Mouse (Mus musculus): ENCODE data around the gene Prr5l.
A peak's percentile ranks its signal among the peaks of the same experiment; 100 is the strongest.

Prr5l gene

DNA sequence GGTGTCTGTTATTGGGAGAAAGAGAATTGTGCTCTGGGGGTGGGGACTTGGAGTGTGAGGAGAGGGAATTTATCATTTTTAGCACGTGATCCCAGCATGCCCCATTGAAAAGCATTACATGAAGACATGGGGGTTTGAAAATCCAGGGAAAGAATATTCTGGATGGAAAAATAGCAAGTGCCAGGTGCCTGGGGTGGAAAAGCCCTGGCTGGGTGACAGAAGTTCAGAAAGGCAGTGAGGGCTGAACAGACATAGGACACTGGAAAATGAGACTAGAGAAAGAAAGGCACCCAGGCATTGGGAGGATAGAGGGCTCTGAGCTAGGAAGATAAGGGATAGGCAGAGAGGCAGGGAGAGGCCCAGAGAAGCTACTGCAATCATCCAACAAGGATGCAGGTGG lies 62.0 kb downstream of the Prr5l start:
- no peak for DNase-seq

DNA sequence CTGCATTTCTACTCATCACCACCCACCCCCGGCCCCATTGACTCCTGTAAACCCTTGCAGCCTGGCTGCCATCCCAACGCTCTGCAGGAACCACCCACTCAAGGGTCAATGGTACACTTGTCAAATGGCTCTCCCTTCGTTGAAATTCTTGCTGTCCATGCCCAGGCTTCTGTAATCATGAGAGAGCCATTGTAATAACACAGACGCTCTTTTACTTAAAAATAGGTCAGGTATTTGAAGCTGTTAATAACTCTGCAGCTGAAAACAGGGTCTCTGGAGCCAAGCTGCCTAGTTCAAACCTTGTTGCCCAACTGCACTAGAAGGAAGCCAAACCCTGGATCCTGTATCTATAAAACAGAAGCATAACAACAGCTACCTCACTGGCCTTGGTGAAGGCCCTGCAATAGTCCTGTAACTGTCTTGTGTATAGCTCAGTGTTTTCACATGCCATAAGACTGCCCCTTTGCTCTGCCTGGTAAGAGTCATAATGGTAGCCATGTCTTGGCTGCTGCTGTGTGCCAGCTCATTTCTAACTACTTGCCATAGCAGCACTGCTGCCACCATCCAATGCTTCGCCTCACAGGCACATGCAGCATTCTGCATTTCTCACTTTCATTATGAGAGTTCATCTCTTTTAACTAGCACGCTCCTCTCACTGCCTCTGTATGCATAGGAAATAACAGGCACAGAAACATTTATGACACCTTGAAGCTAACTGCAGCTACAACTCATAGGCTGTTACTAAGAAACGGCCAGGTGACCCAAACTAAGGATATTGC lies 63.7 kb downstream of the Prr5l start:
- DNase-seq: no peak

DNA sequence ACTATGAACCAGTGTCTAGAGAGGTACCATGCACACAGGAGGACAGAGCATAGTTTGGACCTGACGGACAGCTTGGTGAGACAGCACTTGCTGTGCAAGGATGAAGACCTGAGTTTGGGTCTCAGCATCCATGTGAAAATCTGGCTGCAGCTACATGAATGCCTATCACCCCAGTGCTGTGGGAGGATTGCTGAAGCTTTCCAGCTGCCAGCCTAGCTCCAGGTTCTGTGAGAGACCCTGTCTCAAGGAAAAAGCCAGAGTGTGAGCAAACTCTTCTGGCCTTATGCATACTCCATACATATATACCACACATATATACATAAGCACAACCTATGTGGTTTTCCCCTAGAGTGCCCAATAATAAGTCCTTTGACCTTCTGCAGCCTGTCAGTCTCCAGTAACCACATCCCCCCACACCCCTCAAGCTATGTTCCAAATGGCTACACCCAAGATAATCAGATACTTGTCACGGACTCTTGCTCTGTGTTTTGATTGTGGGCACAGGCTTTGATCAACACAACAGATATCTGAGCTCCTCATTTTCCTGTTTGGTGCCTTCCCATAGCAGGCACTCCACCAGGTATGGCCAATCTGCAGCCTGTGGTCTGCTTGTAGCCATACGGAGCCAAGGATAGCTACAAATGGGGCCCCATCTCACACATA lies 66.0 kb downstream of the Prr5l start:
- no peak for DNase-seq

DNA sequence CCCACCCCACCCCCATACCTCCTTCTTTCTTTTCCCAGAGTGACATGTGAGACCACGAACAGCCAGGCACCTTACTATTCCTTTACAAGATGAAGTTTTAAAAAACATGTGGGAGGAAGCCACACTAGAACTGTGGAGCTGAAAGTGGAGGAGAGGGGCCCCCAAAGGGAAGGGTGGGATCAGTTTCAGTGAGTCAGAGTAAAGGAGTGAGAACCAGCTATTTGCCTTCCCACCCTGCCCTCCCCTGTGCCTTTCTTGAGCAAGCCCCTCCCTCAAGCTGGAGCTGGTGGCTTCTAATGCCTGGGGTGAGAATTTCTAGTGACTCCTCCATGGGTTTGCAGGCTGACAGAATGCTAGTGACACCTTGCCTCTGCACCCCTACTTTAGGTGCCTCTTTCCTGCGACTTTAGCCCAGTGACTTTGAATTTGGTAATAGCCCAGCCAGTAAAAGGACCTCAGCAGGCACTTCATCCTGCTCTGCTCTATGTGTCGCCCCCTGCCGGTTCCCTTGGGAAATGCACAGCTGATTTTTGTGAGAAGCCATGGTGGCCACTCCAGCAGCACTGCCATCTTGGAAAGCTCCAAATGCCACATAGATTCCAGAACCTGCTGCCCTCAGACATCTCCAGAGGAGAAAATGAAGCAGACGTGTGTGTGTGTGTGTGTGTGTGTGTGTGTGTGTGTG lies 67.4 kb downstream of the Prr5l start:
- peak; percentile 17 for DNase-seq

DNA sequence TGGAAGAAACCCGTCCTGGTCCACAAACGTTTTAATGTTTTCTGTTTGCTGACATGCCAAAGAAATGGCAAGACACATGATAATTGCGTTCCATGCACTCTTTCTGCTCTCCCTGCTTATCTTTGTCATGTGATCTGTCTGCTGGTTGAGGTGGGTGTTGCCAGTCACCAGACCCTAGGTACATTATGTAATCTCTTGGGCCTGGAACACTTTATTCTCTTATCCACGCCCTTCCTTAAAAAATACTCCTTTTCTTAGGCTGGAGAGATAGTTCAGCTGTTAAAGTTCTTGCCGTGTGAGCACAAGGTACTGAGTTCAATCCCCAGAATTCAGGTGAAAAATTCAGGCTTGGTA lies 68.6 kb downstream of the Prr5l start:
- no peak for DNase-seq

DNA sequence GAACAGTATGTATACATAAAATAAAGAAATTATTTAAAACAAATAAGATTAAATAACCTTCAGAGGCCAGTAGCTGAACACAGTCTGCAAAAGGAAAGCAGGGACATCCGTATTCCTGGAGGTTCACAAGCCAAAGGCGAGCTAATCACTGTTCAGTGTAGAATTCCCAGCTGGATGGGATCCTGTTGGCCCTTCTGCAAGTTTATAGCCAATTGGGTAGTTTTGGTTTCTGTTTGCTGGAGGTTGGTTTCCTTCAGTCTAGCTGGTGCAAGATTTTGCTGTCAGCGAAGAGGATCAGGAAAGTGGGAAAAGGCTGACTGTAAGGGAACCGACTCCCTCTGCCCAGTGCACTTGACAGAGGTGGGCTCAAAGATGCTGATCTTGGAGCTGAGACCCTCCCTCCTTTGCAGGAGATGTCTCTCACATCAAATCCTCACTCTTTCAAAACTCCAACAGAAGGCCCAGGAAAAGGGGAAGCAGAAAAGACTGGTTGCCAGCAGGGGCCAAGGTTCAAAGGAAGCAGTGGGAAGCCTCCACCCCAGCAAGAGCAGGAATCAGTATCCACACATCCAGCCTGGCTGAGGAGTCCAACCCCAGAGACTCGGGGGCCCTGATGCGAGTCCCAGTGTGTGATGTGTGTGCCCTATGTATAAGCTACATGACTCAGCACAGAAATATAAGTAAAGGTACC lies 69.1 kb downstream of the Prr5l start:
- DNase-seq: no peak

DNA sequence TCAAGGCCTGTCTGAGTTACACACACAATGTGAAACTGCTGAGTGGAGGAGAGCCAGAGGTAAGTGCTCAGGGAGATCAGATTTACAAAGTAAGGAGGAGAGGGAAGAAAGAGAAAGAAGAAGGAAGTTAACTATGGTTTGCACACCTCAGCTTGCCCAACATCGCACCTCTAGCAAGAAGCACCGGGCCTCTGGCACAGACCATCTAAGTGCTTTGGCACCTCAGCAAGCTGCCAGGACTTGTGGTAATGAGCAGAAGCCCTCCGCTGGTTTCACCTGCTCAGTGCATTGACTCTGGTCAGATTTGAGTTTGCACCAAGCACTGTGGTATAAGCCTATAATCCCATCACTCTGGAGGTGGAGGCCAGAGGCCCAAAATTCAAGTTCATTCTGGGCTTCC lies 70.9 kb downstream of the Prr5l start:
- no peak for DNase-seq

DNA sequence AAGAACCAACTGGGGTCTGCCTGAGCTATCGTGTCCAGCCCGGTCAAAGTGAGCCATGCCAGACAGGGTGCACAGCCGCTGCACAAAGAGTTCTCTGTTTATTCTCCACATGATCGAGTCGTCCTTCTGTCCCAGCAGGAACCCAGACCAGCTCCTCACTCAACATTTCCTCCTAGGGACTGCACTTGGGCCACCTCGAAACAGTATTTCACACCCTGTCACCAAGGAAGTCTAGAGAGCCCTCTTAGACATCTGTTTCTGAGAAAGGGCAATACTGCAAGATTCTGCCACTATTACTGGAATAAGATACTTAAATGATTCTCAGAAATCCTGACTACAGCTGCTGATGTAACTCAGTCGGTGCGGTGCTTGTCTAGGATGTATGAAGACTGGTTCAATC lies 72.1 kb downstream of the Prr5l start:
- DNase-seq: no peak

DNA sequence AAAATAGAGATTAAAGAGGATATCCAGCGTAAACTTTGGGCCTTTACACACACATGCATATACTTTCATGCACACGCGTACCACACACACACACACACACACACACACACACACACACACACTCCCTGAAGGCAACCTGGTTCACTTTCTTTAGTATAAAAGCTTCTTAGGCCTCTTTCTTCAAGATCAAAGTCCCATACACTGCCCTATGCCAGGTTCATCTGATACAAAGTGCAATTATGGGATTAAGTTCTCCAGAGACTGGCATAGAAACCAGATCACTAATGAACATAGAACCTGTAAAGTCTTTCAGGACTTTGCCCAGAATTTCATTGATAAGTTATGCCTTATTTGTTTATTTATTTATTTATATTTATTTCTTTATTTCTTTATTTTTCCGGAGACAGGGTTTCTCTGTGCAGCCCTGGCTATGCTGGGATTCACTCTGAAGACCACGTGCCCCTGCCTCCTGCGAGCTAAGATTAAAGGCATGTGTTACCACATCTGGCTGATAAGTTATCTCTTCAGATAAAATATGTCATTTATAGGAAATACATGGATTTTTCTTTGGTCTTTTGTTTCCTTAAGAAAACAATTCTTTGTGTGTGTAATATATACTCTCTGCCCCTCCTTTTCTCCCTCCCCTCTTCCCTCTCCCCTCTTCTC lies 73.1 kb downstream of the Prr5l start:
- DNase-seq: no peak

DNA sequence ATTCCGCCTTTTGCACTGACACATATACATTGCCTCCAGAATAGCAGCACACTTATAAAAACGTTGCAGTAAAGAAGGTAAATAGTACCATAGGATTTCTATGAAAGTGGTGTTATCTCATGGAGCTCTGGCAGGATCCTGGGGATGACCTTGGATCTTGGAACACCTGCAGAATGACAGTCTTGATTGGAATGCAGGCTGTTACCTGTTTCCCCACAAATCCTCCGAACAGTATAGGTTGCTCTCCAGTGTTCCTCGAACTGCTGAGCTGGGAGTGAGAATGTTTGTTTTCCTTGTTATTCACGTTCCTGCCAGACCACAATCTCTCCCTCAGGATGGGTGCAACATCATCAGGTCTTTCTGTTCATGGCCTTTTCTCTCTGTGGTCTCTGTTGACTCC lies 75.1 kb downstream of the Prr5l start:
- DNase-seq: no peak

DNA sequence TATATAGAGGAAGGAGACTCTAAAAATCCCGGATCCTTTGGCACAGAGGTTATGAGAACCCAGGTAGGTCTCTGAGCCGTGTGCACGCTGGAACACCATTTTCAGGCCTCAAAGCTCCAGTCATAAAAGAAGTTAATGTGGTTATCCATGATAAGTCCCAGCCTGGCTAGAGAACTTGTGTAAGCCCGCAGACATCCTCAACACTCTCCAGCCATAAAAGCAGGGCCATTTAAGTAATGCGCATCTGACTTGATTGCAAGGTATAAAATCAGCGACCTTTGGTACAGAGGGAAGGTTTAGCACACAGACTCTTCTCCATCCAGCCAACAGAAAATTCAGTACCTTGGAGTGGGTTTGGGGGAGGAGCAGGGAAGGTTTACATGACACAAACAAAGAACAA lies 80.6 kb downstream of the Prr5l start:
- no peak for DNase-seq

DNA sequence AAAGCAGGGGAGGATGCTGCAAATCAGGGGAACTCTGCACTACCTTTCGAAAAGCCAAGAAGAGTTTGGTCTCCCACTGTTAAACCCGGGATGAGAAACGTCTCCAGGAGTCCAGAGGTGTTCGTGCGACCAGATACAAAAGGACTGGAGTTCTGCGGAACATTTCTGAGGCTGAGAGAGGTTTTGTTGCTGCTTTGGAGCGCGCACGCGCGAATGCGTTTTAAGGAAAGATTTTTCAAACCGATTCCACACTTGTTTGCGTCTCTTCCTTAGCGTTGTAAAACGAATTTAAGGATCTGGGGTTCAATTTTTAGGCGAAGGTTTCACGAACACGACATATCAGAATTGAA lies 85.0 kb downstream of the Prr5l start:
- DNase-seq: peak; percentile 29

DNA sequence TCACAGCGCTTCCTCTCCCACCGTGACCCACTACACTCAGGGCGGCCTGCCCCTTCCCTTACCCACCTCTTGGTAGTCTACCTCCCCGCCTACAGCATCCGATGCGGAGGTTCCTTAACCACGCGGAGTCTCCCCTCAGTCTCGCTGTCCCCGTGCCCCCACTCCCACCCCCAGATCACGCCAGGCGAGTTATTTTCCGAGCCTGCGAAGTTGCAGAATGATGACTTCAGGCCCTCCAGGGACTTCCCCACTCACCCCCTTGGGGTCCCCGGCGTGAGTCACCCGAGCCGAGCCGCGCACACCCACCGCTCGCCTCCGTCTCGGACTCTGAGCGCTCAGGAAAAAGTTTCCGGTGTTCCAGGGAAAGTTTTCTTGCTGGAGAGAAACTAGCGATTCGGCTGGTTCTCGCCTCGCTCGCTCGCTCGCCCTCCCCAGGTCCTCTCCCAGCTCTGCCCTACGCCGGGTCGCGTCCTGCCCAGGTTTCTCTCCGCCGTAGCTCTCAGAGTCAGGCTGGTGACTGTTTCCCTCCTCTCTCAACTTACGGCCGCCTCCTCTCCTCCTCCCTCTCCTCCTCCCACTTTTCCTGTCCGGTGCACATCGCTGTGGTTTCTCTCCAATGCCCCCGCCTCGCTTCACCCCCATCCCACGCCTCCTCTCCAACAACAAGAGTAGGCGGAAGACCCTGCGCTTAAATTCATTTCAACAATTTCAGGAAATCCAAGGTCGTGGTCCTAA lies 85.5 kb downstream of the Prr5l start:
- peak; percentile 7 for DNase-seq

DNA sequence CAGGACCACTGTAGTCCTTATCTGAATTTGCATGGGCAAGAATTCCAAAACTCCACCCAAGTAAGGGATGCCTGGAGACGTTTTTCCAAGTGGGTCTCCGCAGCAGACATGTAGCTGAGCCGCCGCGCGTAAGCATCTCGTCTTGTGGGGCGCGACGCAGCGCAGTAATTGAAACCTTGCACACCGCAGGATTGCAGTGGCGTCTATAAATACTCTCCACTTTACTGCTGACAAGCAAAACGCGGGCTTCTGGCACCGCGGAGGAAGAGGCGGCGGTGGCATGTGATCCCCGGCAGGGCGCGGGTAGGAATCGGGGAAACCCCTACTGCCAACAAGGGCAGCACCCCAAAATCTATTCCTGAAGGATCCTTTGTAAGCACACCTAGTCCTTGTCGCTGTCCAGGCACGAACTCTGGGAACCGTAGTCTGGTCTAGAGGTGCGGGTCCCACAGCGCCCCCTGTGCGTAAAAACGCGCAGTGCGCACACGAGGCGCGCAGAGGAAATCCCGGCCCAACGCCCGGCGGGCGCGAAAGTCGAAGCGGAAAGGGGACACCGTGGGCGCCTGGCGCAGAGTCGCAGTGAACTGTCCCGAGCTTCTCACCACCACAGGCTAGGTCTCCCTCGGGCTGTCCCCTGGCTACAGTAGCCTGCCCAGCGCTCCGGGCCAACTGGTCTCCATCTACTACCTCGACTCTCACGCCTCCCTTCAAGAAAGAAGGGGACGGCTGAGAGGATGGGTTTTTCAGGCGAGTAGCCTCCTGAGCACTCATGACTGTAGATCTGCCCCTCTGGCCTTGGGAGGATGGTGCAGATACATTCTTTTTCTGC lies 86.3 kb downstream of the Prr5l start:
- peak; percentile 80 for DNase-seq

DNA sequence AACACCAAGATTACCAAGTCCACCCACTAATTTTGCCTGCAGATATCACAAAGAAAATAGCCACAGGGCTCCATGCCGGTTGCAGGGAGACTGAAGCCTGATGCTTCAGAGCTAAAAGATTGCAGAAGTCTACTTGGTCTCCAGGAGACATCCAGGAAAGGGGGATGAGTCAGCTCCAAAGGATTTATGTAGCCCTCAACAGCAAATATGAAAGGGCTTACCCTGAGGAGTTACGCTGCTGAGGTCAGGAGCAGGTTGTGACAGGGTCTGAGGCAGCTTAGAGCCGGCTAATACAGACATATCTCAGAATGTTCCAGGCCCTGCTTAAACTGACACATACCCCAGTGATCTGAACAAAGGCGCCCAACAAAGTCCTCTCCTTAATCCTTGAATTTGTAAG lies 90.7 kb downstream of the Prr5l start:
- no peak for DNase-seq

DNA sequence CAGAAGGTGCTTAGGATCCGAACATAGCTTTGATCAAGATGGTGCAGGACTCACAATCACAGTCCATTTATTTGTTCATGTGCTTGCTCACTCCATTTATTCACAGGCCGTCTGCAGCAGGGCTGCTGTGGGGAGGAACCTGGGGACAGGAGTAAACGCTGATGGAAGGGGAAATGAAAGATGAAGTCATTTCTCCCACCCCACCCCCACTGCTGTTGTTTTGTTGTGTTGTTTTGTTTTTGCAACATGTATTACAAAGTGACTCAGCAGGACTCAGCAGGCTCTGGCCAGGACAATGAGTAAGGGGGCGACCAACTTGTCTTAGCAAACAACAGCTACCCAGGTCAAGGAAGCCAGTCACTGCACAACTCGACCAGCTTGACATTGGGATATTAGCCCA lies 99.6 kb downstream of the Prr5l start:
- DNase-seq: no peak

DNA sequence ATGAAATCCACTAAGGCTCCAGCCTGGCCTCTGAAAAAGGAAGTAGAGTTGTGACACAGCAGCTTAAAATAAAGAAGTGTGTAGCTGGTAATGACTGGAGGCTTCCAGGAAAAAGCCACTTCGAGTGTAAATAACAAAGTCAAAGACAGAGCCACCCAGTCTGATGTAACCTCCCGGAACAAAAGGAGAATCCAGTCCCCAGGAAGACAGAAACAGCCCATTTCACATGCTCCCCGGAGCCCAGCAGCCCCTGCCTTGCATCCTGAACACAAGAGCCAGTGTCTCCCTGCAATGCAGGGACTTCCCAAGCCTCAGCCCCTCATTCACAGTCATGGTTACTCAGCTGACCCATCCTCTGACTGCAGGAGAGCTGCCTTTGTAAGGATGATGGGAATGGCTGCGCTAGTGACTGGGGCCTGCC lies 101.5 kb downstream of the Prr5l start:
- DNase-seq: no peak

DNA sequence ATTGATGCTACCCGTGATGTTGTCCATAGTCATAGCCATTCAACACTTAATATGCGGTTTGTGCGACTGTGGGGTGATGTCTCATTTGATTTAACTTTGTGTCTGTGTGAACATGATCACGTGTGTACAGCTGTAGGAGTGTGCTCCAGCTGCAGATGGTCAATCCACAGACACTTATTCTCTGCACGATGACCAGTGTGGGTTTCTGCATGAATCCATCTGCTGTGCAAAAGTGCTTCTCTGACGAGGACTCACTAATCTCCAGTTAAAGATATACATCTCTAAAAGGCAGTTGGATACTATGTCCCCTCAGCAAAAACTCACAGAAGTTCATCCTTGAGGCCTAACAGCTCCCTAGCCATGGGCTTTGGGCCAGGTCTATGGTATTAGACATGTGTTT lies 104.7 kb downstream of the Prr5l start:
- DNase-seq: no peak

DNA sequence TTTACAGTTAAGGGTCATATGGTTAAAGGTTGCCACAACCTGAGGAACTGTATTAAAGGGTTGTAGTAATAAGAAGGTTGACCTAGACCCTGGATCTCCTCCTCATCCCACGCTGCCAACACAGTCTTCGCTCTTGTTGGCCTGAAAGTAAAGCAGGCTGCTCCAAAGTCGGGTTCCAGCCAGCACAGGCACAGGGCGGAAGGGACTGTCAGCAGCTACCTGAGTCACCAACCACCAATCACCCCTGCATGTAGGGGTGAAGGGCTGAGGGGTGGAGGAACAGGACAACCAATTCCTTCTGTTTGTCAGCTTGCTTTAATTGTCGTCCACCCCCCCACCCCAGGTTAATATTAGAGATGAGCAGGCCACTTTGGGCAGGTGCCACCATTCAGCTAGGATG lies 119.3 kb downstream of the Prr5l start:
- no peak for DNase-seq

DNA sequence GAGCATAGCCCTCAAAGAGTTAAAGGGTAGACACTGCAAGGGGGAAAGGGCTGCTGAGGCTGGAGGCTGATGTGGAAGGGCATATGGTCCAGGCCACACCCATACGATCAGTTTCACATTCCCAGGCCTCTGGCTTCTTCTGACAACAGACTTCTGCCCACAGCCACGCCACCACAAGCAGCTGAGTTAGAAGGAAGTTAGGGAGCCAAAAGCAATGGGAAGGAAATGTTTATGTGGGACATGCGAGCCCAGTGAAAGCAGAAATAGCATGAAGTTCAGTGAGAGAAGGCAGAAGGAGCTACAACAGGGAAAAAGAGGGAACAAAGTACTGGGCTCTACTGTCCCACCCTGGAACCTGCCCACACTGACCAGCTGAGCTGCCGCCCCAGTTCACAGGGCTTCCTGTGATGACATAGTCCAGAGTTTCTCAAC lies 119.9 kb downstream of the Prr5l start:
- DNase-seq: no peak

DNA sequence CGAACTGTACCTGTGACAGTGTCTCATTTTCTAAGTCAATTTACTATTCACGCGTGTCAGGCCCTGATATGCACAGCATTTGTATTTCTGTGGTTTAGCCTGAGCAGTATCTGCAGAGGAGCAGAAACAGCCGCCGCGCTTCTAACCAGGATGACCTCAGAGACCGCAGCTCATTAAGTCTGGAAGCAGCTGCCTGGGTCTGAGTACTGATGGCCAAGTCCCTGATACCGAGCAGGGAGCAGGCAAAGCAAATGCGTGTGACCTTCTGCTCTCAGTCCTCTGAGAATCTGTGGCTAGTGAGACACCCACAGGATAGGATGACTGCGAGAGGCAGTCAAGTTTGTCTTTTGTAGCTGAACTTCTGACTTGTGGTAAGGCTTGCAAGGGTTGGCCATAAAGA lies 120.4 kb downstream of the Prr5l start:
- DNase-seq: no peak

DNA sequence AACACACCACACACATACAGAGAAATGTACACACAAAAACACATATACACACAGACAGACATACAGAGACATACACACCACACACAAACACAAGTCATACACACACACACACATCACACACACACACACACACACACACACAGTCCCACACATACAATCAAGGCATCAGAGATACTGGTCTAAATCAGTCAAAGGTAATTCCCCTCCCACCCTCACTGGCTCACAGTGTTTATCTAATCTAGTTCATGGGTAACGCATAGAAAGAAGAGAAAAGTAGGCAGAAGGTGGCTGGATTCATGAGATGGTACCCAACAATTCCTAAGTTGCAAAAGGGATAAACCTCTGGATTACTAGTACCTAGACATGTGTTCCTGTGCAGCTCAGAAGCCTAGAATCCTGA lies 120.9 kb downstream of the Prr5l start:
- DNase-seq: no peak
